Comparison of ENCODE assay signal across 10 mouse cellular contexts in the genomic region with DNA sequence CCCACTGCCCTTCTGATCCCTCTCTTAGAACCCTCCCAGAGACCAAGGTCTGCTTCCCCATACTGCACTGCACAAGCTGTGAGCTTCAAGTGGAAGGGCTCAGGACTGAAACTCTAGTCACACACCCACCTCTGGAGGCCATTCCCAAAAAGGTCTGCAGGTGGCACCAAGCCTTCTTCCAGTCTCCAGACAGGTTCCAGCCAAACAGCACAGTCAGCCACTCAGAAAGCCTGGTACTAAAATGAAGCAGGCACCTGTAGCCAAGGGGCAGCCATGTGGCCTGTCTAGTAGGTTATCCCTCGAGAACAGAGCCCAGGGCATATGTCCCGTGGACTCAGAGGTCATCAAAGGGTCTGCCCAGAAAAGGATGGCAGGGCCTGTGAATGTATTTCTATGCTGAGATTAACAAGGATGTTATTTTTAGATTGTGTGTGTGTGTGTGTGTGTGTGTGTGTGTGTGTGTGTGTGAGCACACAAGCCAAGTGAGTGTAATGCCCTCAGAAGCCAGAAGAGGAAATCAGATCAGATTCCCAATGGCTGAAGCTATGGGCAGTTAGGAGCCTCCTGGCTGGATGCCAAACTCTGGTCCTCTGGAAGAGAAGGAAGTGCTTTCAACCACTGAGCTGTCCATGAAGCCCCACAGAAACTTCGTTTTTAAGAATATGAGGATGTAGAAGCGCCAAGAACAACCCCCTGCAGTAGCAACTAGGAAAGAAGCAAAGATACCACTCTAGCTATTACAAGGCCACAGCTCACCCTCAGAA. TPM values are rescaled to one million over a fixed set of nuclear protein-coding genes. Genes with fewer than 3 reads are reported as not detected.
DNase-seq lines count a peak whose midpoint lies in the region; TF ChIP-seq lines count a peak whose summit lies in the region.
"Had no signal": no experiment of that assay in that cellular context is flagged by ENCODE, and none has a peak within 500 bp of the region (broad histone marks: within the 10 kb centered on the region; RNA-seq: fewer than 3 reads in every experiment).

Gene Rbfox3, minus strand, starts transcription at position 291 of the 764 bp plus-strand sequence.

- peaks cover 88% of the 10 kb centered on the region for H3K27me3 ChIP-seq in E14TG2a.4 (ENCODE audit: insufficient read depth, low read length)

- no peaks in the 10 kb centered on the region for H3K9me3 ChIP-seq in E14TG2a.4 (ENCODE audit: low read length)
- H3K9me3 ChIP-seq: liver, embryonic 15.5 days; stomach, embryonic 15.5 days had no signal

- no peaks in the 10 kb centered on the region for H3K36me3 ChIP-seq in E14TG2a.4 (ENCODE audit: insufficient read depth, low read length)
- H3K36me3 ChIP-seq: liver, embryonic 15.5 days; stomach, embryonic 15.5 days had no signal

- intact Hi-C loops in left cerebral cortex, postnatal 25 days (cut with DNase I): no loop called here

- H3K4me3 ChIP-seq in E14TG2a.4 (replicated peaks; ENCODE audit: low read length): no peak within 1 kb of the TSS
- H3K4me3 ChIP-seq: liver, embryonic 15.5 days had no signal

- H3K4me1 ChIP-seq in E14TG2a.4 (replicated peaks; ENCODE audit: low read depth, low read length): peaks cover 33% of the 10 kb centered on the region
- H3K4me1 ChIP-seq: liver, embryonic 15.5 days had no signal

- peak; percentile 24 for TF ChIP-seq CTCF in E14TG2a.4 (conservative IDR thresholded peaks at IDR 0.05; ENCODE audit: low read length)

- peak; percentile 2 for DNase-seq in heart, adult 8-10 months (ENCODE audit: low spot score)
- DNase-seq in heart, adult 9 months (ENCODE audit: low spot score in 2 of 2): no peak
- peak; percentile 87 to 88 for DNase-seq in cerebellum, postnatal 14 days
- DNase-seq in left cerebral cortex, postnatal 25 days (ENCODE audit: low spot score in 2 of 2): peak in 1 of 2 experiments; percentile 64
- DNase-seq in testis, postnatal 10 days (ENCODE audit: low spot score): no peak
- DNase-seq in B cell, adult 2 months: no peak
- no peak for DNase-seq in natural killer cell, adult 2 months (ENCODE audit: low spot score in 2 of 2)

RNA-seq across cellular contexts. Expression of gene Rbfox3, which starts in this region (rescaled TPM):
- total RNA-seq in heart, adult 8-10 months (2022): under 1 TPM in 3 of 4 experiments, not detected in 1; 0.14 to 0.19 (median 0.16) TPM
- 100 to 1,000 TPM; 328 to 335 TPM for total RNA-seq in left cerebral cortex, postnatal 25 days (2021)

Comparison
In these comparisons a context has a peak if more than half of its experiments do, and no peak if none do; other contexts are left out.
1. RNA of gene Rbfox3 (total RNA-seq): 328 to 335 TPM in left cerebral cortex, postnatal 25 days; 0.14 to 0.19 TPM in heart, adult 8-10 months; every median in the first group is over 100 times any median in the second.
2. Peak in DNase-seq in heart, adult 8-10 months; RNA of the gene not detected or under 1 TPM.
3. DNase-seq: peak in cerebellum, postnatal 14 days (2 of 2); none in heart, adult 9 months (0 of 2), testis, postnatal 10 days (single experiment), B cell, adult 2 months (0 of 2) and natural killer cell, adult 2 months (0 of 2).